Mouse (Mus musculus): ENCODE measurements at regions not wholly inside any gene's neighbourhood (a gene's known extent, or its start where the extent isn't known, plus 50 kb on each side); places are given as distances from the start of the nearest gene placed in this dataset.

GRCm38 (mm10) chr1:157012950-157013668 lies 73.7 kb upstream of the Ralgps2 start:
- Histone ChIP-seq H3K4me2 (replicated peaks) (no peak overlapping the region), H3K27ac (replicated peaks) (no peak overlapping the region), H3K9me3 (replicated peaks) (no peaks in the 10 kb centered on the region), H3K4me3 (replicated peaks) (no peak overlapping the region), H3K27me3 (no peaks in the 10 kb centered on the region), H3K36me3 (no peaks in the 10 kb centered on the region), H3K4me1 (0 out of 2 replicates have a peak, but pooled peaks cover 3% of the 10 kb centered on the region), H3K9ac (no peak overlapping the region)
- no peak for ATAC-seq (ENCODE audit: insufficient number of reproducible peaks, low FRiP score, low TSS enrichment, low read depth)
- WGBS: 71% methylated on average over 7 of the region's 7 CpGs

- H3K4me3 ChIP-seq (replicated peaks): no peak overlapping the region
- H3K9ac ChIP-seq: no peak overlapping the region
- WGBS: 82% methylated on average over 6 of the region's 6 CpGs
- ATAC-seq (ENCODE audit: insufficient number of reproducible peaks, low FRiP score, low TSS enrichment, low read depth): no peak
- no peak overlapping the region for H3K27ac ChIP-seq (replicated peaks)
- H3K36me3 ChIP-seq: no peaks in the 10 kb centered on the region
- 0 out of 2 replicates have a peak, but pooled peaks cover 3% of the 10 kb centered on the region for H3K4me1 ChIP-seq
- no peaks in the 10 kb centered on the region for H3K9me3 ChIP-seq (replicated peaks)
- no peaks in the 10 kb centered on the region for H3K27me3 ChIP-seq
- H3K4me2 ChIP-seq (replicated peaks): no peak overlapping the region
These were observed 71.8 kb upstream of the Ralgps2 start for GRCm38 (mm10) chr1:157011226-157011625.

- H3K27me3 ChIP-seq: no peaks in the 10 kb centered on the region
- WGBS: 72% methylated on average over 9 of the region's 9 CpGs
- no peak overlapping the region for H3K4me2 ChIP-seq (replicated peaks)
- no peaks in the 10 kb centered on the region for H3K36me3 ChIP-seq
- ATAC-seq (ENCODE audit: insufficient number of reproducible peaks, low FRiP score, low TSS enrichment, low read depth): no peak
- 0 out of 2 replicates have a peak, but pooled peaks cover 3% of the 10 kb centered on the region for H3K4me1 ChIP-seq
- no peak overlapping the region for H3K9ac ChIP-seq
- H3K27ac ChIP-seq (replicated peaks): no peak overlapping the region
- H3K4me3 ChIP-seq (replicated peaks): no peak overlapping the region
- H3K9me3 ChIP-seq (replicated peaks): no peaks in the 10 kb centered on the region
These were observed 70.0 kb upstream of the Ralgps2 start for GRCm38 (mm10) chr1:157009427-157009826.

- no peaks in the 10 kb centered on the region for H3K36me3 ChIP-seq
- no peaks in the 10 kb centered on the region for H3K9me3 ChIP-seq (replicated peaks)
- 0 out of 2 replicates have a peak, but pooled peaks have one; percentile 24 for ATAC-seq (ENCODE audit: insufficient number of reproducible peaks, low FRiP score, low TSS enrichment, low read depth)
- H3K27me3 ChIP-seq: no peaks in the 10 kb centered on the region
- 54% methylated on average over 4 of the region's 4 CpGs for WGBS
- H3K9ac ChIP-seq: no peak overlapping the region
- H3K27ac ChIP-seq (replicated peaks): no peak overlapping the region
- no peak overlapping the region for H3K4me2 ChIP-seq (replicated peaks)
- 0 out of 2 replicates have a peak, but pooled peaks cover 3% of the 10 kb centered on the region for H3K4me1 ChIP-seq
- no peak overlapping the region for H3K4me3 ChIP-seq (replicated peaks)
These were observed 68.7 kb upstream of the Ralgps2 start for GRCm38 (mm10) chr1:157007891-157008730.

GRCm38 (mm10) chr1:157004312-157005074 lies 65.1 kb upstream of the Ralgps2 start:
- Histone ChIP-seq H3K9me3 (replicated peaks) (no peaks in the 10 kb centered on the region), H3K9ac (no peak overlapping the region), H3K27ac (replicated peaks) (0 out of 2 replicates have a peak overlapping the region, but pooled peaks have one; percentile 13), H3K4me1 (peaks cover 17% of the 10 kb centered on the region; the same call in 1 of the 2 replicates), H3K36me3 (no peaks in the 10 kb centered on the region), H3K4me2 (replicated peaks) (no peak overlapping the region), H3K4me3 (replicated peaks) (no peak overlapping the region), H3K27me3 (no peaks in the 10 kb centered on the region)
- WGBS: 83% methylated on average over 16 of the region's 16 CpGs
- no peak for ATAC-seq (ENCODE audit: insufficient number of reproducible peaks, low FRiP score, low TSS enrichment, low read depth)

GRCm38 (mm10) chr1:157003034-157003433 lies 63.6 kb upstream of the Ralgps2 start:
- Histone ChIP-seq H3K36me3 (no peaks in the 10 kb centered on the region), H3K27me3 (no peaks in the 10 kb centered on the region), H3K9me3 (replicated peaks) (no peaks in the 10 kb centered on the region), H3K4me3 (replicated peaks) (no peak overlapping the region), H3K4me1 (peaks cover 14% of the 10 kb centered on the region; the same call in 1 of the 2 replicates), H3K9ac (no peak overlapping the region), H3K27ac (replicated peaks) (no peak overlapping the region), H3K4me2 (replicated peaks) (no peak overlapping the region)
- peak; percentile 72; the same call in 1 of the 2 replicates for ATAC-seq (ENCODE audit: insufficient number of reproducible peaks, low FRiP score, low TSS enrichment, low read depth)
- WGBS: 81% methylated on average over 7 of the region's 7 CpGs

- Histone ChIP-seq H3K4me3 (replicated peaks) (no peak overlapping the region), H3K9ac (no peak overlapping the region), H3K27ac (replicated peaks) (no peak overlapping the region), H3K4me2 (replicated peaks) (no peak overlapping the region), H3K9me3 (replicated peaks) (no peaks in the 10 kb centered on the region), H3K36me3 (no peaks in the 10 kb centered on the region), H3K4me1 (peaks cover 20% of the 10 kb centered on the region; the same call in 1 of the 2 replicates), H3K27me3 (no peaks in the 10 kb centered on the region)
- ATAC-seq (ENCODE audit: insufficient number of reproducible peaks, low FRiP score, low TSS enrichment, low read depth): no peak
- 93% methylated on average over 2 of the region's 2 CpGs for WGBS
These were observed 62.8 kb upstream of the Ralgps2 start for GRCm38 (mm10) chr1:157002258-157002657.

- no peak for ATAC-seq (ENCODE audit: insufficient number of reproducible peaks, low FRiP score, low TSS enrichment, low read depth)
- Histone ChIP-seq H3K27me3 (no peaks in the 10 kb centered on the region), H3K4me3 (replicated peaks) (no peak overlapping the region), H3K4me1 (peaks cover 25% of the 10 kb centered on the region; the same call in 1 of the 2 replicates), H3K9me3 (replicated peaks) (no peaks in the 10 kb centered on the region), H3K4me2 (replicated peaks) (no peak overlapping the region), H3K9ac (no peak overlapping the region), H3K36me3 (no peaks in the 10 kb centered on the region), H3K27ac (replicated peaks) (no peak overlapping the region)
- 58% methylated on average over 6 of the region's 6 CpGs for WGBS
These were observed 61.7 kb upstream of the Ralgps2 start for GRCm38 (mm10) chr1:157001008-157001660.

- no peak overlapping the region for H3K4me2 ChIP-seq (replicated peaks)
- peaks cover 25% of the 10 kb centered on the region; the same call in 1 of the 2 replicates for H3K4me1 ChIP-seq
- 37% methylated on average over 8 of the region's 8 CpGs for WGBS
- H3K4me3 ChIP-seq (replicated peaks): no peak overlapping the region
- ATAC-seq (ENCODE audit: insufficient number of reproducible peaks, low FRiP score, low TSS enrichment, low read depth): no peak
- no peak overlapping the region for H3K27ac ChIP-seq (replicated peaks)
- H3K27me3 ChIP-seq: no peaks in the 10 kb centered on the region
- H3K9ac ChIP-seq: no peak overlapping the region
- no peaks in the 10 kb centered on the region for H3K36me3 ChIP-seq
- no peaks in the 10 kb centered on the region for H3K9me3 ChIP-seq (replicated peaks)
These were observed 60.5 kb upstream of the Ralgps2 start for GRCm38 (mm10) chr1:156999947-157000346.

GRCm38 (mm10) chr1:156999272-156999671 lies 59.8 kb upstream of the Ralgps2 start:
- Histone ChIP-seq H3K4me2 (replicated peaks) (no peak overlapping the region), H3K27ac (replicated peaks) (no peak overlapping the region), H3K27me3 (no peaks in the 10 kb centered on the region), H3K9ac (no peak overlapping the region), H3K4me1 (peaks cover 25% of the 10 kb centered on the region; the same call in 1 of the 2 replicates), H3K9me3 (replicated peaks) (no peaks in the 10 kb centered on the region), H3K4me3 (replicated peaks) (no peak overlapping the region), H3K36me3 (no peaks in the 10 kb centered on the region)
- 60% methylated on average over 8 of the region's 8 CpGs for WGBS
- ATAC-seq (ENCODE audit: insufficient number of reproducible peaks, low FRiP score, low TSS enrichment, low read depth): no peak

All from embryonic facial prominence, embryonic 15.5 days (tissue).